Mouse (Mus musculus) liver, postnatal 0 days (tissue): ENCODE measurements at regions not wholly inside any gene's neighbourhood (a gene's known extent, or its start where the extent isn't known, plus 50 kb on each side); places are given as distances from the start of the nearest gene placed in this dataset.

Experiments
- CTCF ChIP-seq: sonication (generic); IDR thresholded peaks from 2 replicates; pipeline ENCODE4 v1.5.1; 2016; ENCODE audit warnings: antibody characterized with exemption, low read depth
- EP300 ChIP-seq: IDR thresholded peaks from 2 replicates; pipeline ENCODE4 v1.6.1; 2016; ENCODE audit warnings: antibody characterized with exemption, low read depth, mild to moderate bottlenecking

DNA sequence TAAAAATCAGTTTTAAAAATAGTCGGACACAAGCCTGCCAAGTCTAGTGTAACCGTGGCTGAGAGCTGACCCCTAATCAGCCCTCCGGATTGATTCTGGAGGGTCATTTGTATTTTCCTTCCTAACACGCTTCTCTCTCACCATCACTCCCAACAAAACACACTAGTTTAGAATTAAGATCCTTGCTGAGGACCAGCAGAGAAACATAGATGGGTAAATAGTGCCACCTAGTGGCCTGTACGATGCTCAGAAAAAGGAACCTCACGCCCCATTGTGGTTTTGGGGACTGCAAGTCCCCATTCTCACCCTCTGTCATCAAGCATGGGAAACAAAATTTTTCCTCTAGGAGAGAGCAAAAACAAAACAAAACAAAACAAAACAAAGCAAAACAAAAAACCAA is 271.6 kb upstream of the Atp11b start:
- peak; percentile 72 for TF ChIP-seq CTCF
- TF ChIP-seq EP300, result no peak
